Mouse (Mus musculus): ENCODE data around the gene Lsm12.

Gene Lsm12

GRCm38 (mm10) chr11:102216056-102216885 is 31.2 kb upstream of the Lsm12 start:
- peak; percentile 84 for DNase-seq

GRCm38 (mm10) chr11:102215511-102215910 is 30.4 kb upstream of the Lsm12 start:
- DNase-seq, result no peak

GRCm38 (mm10) chr11:102214430-102215156 is 29.5 kb upstream of the Lsm12 start:
- DNase-seq, result no peak

DNA sequence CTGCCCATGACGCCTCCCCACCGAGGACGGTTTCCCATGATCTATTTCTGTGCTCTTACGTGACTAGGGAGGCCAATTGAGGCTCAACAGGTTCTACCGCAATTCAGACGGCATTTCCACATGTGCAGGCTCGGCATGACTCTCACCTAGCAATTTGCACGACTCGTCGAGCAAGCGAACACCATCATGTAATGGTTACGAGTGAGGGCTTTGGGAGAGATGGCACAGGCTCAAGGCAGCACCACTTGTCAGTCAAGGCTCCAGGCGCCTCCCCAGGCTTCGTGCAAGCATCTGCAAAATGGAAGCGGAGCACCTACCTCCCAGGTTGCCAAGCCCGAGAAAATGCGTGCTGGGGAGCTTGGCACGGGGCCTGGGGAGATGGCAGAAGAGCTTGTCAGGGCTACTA is 26.8 kb upstream of the Lsm12 start:
- DNase-seq, result peak in 1 of 2 experiments; percentile 40

DNA sequence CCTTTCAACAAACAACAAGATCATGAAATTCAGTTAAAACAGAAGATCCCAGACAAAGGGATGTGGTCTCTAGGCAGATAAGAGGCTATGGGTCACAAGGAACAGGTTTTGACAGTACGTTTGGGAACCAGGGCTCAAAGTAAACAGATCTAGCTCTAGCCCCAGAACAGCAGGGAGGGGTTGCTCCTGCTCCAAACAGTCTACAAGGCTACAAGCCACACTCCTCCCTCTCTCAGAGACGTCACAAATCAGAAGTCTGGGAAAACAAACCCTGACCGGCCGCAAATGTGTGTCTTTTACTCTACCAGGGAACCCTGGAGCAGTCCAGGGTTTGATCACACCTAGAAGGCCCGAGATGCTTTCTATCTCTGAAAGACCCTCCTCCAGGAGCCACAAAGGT is 25.9 kb upstream of the Lsm12 start:
- DNase-seq, result no peak

- DNase-seq, result no peak
These were observed 25.1 kb upstream of the Lsm12 start for GRCm38 (mm10) chr11:102210185-102210584.

DNA sequence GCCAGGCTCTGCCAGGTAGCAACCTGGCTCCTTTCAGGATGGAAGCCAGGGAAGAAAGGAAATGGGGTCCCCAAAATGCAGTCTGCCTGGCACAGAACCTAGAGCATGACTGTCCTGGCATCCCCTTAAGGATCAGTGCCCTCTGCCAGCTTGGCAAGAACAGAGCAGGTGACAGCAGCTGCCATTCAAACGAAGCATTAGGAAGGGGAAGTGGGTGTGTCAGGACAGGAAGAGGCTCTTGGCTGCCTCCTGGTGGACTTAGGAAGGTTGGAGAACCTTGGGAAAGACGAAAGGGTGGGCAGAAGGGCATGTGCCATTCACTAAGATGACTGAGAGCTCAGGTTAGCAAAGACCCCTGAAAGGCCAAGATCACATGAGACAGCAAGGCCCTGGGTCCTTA is 24.6 kb upstream of the Lsm12 start:
- DNase-seq, result no peak

- no peak for DNase-seq
These were observed 23.8 kb upstream of the Lsm12 start for GRCm38 (mm10) chr11:102208846-102209245.

DNA sequence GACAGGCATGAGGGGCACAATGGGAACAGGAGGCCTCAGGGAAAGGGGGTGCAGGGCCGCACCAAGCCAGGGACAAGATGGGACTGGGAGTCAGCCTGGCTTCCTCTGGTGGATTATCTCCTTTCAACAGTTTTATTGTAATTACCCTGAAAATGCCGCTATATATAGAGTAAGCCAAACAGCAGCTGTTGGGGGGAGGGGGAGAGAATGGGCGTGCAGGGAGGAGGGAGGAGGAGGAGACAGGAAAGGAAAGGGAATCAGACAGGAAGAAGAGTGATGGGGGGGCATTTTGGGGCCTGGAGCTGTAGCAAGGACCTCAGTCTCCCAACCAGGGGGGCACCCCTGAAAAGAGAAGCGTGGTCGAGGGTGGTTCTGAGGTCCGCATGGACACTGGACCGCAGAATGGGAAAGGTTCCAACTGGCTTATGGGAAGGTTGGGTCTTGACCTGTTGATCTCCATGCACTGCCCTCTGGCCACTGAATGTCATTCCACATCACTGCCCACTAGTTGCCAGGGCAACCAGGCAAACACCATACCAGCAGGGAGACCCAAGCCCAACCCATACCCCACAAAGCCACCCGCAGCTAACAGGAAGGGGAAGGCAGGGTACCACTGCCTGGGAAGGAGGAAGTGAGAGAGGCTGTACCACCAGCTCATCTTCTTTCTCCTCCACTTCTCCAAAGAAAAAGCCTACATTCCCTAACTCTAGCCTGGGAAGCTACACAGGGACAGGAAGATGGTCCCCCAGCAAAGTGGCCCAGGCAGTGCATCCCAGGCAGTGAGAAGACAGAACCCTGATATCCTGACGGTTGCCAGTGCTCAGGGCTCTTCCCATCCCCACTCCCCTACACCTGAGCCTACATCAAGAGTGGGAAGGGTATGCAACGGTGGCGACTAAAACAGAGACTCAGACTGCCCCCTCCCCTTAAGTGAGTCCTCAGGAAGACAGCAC is 23.0 kb upstream of the Lsm12 start:
- DNase-seq, result no peak

GRCm38 (mm10) chr11:102206481-102206880 is 21.4 kb upstream of the Lsm12 start:
- no peak for DNase-seq

DNA sequence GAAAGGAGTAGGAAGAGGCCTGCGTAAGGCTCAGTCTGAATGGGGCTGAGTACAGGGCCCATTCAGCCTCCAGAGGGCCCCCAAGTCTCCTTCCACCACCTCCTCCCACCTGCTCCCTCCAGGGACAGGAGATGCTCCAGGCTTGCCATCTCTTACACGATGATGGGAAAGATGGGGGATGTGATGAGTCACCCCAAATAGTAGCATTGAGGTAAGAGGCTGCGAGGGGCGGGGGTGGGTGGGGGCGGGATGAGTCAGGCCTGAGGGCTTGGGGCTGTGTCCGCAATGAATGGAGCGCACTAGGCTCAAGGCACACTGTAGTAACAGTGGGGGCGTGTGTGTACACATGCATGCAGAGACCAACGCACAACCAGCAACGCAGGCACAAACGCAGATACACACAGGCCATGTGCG is 16.3 kb upstream of the Lsm12 start:
- DNase-seq, result no peak

- no peak for DNase-seq
These were observed 14.8 kb upstream of the Lsm12 start for GRCm38 (mm10) chr11:102199856-102200255.

DNA sequence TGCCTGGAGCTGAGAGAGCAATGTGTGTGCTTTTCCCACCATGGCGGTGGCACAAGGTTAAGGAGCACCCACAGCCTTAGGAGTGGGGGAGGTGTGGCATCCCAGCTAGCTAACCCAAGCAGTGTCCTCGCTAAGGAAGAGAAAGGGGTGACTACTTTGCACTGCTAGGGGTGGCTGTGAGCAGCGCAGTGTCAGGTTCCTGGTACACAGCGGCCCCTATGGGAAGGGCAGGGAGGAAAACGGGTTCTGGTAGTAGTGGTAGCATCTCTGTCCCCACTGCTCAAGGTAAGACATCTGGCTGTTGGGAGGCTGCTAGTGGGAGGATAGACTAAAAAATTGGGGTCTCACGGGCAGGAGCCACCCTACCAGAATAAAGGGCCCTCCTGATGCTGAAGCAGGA is 13.1 kb upstream of the Lsm12 start:
- no peak for DNase-seq

GRCm38 (mm10) chr11:102196018-102196797 is 11.1 kb upstream of the Lsm12 start:
- DNase-seq, result no peak

- no peak for DNase-seq
These were observed 8.8 kb upstream of the Lsm12 start for GRCm38 (mm10) chr11:102193657-102194440.

- no peak for DNase-seq
These were observed 5.8 kb upstream of the Lsm12 start for GRCm38 (mm10) chr11:102190848-102191247.

- peak; percentile 95 to 96 for DNase-seq
These were observed 4.7 kb upstream of the Lsm12 start, which contains the start of gene G6pc3 for GRCm38 (mm10) chr11:102189461-102190436. Gene G6pc3, plus strand, starts transcription at chr11:102189620.

DNA sequence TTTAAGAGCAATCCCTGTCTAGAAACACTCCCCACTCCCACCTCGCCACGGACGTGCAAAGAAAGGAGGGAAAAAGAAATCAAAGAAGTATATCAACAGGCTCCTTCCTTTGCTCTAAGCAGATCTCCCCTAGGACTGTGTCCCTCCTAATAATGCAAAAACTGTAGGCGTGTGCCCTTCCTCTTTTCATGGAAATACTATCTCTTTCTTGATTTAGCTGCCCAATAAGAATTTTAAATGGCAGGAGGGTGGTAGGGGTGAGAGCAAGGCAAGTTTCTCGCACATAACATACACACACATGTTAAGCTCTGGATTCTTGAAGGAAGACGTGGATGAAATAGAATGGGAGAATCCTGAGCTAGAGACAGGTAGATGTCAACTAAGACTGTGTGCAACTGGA is 3.9 kb upstream of the Lsm12 start:
- no peak for DNase-seq

- peak in 1 of 2 experiments; percentile 39 for DNase-seq
These were observed 1.1 kb upstream of the Lsm12 start for GRCm38 (mm10) chr11:102186235-102186634.

- DNase-seq, result no peak
These were observed 581 bp upstream of the Lsm12 start for GRCm38 (mm10) chr11:102185677-102186076.
